Mouse (Mus musculus): ENCODE data around the gene Tbxas1.

DNA sequence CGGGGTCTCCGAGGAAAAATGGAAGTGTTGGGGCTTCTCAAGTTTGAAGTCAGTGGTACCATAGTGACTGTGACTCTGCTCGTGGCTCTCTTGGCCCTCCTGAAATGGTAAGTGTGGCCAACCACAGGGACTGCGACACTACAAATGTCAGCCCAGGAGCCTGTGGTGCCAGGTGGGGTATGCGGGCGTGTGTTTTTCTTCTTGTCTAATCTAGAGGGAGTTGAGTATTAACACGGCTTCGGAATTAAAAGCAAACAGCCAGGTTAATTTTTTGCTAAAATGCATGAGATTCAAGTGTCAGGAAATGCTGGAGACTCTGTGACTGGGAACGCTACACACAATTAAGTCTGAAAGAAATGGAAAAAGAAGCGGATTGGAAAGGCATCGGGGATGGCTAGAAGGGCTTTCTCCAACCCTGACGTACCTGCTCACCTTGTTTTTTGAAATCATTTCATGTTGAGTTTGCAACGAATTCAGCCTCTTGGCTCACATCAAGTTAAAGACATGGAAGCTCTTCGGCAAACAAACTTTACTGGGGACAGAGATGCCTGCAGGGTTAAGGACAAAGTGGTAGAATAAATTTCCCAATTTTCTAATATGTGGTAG, 44.0 kb downstream of the Tbxas1 start:
- TF ChIP-seq CTCF (IDR thresholded peaks at IDR 0.05) (no peak), EP300 (IDR thresholded peaks at IDR 0.05) (no peak)

Data from lung, postnatal 0 days (tissue).